Mouse (Mus musculus): ENCODE results near the gene Odf3.

DNA sequence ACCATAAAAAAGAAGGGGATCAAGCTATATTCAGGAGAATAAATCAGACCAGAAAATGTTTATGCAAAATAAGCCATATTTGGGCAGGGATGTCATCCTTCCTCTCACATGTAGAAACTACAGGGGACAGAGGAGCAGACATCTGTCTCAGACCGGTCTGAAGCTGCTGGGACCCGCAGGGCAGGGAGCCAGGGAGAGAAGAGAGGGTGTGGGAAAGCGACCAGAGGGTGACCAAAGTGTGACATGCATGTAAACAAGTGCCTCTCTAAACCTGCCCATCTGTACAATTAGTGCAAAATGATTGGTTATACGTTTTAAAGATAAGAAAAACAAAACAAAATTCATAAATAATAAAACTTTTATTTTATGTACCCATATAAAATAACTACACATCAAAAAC is 27.4 kb upstream of the Odf3 start:
- TF ChIP-seq CTCF (IDR thresholded peaks at IDR 0.05; ENCODE audit: low read depth), result no peak
- no peak for TF ChIP-seq EP300 (optimal IDR thresholded peaks at IDR 0.05)
